Mouse (Mus musculus): ENCODE data around the gene Atp13a5.

Atp13a5 gene

DNA sequence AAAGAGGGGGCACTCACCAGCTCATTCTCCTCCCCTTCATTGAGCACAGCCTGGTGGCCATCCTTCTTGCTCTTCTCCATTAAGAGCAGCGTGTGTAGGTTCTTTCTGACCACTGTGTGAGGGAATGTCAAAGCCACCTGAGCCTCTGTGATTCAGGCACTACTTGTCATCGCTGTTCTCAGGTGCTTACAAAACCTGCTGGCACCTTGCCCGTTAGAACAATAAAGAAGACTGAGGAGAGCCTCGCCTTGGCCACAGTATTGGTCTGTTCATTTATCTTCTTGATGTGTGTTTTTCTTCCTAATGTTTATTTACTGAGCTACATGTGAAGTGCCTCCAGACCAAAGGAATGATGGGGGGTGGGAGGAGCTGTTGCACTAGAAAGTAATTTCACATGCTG is at the start of gene Atp13a5:
Atp13a5 (minus strand) TSS at position 275 of the 400 bp plus-strand sequence.
- in situ Hi-C loops (cut with MboI, MseI) = no loop called here

- in situ Hi-C loops (cut with MboI, MseI) = loop anchor here (5.0 kb wide), 1 partner anchor 57 kb away; no protein-coding TSS in a partner anchor
Measured at GRCm38 (mm10) chr16:29414822-29415221, 36.3 kb upstream of the Atp13a5 start.

DNA sequence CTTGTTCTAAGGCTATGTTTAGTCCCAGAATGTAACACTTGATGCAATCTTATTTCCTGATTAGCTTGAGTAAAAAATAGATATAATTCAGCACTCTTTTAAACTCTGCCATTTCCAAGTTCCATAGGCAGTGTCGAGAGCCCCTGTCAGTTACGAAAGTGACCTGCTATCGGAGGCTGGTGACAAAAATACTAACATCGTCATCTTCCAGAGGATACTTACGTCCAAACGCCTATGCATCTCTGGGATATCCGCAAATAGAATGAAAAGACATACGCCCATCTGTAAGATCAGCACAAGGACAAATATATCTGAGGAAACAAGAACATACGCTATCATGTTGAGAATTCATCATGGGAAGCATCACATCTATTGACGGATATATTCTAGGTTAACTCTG is 28.8 kb upstream of the Atp13a5 start:
- in situ Hi-C loops (cut with MboI, MseI) = no loop called here

- in situ Hi-C loops (cut with MboI, MseI) = no loop called here
Measured at GRCm38 (mm10) chr16:29399079-29399478, 20.5 kb upstream of the Atp13a5 start.

- in situ Hi-C loops (cut with MboI, MseI) = no loop called here
Measured at GRCm38 (mm10) chr16:29384781-29385180, 6.2 kb upstream of the Atp13a5 start.

DNA sequence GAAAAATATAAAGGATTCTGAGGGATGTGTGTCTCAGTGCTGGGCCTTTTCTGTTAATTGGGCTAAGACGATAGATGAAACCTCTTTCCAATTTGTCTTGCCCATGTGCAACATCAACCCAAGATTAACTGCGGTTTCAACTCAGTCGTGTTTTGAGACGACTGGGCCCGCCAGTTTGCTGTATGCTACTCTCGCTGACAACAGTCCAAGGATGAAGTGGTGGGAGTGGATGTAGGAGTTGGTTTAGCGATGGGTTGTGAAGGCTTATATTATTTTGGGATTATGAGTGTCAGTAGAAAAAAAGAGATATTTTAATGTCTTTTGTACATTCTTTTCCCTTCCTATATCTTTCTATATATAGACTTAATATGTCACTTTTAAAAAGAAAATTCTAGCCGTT is 3.9 kb downstream of the Atp13a5 start:
- in situ Hi-C loops (cut with MboI, MseI) = no loop called here

GRCm38 (mm10) chr16:29331351-29332044 is 47.0 kb downstream of the Atp13a5 start:
- in situ Hi-C loops (cut with MboI, MseI) = no loop called here

DNA sequence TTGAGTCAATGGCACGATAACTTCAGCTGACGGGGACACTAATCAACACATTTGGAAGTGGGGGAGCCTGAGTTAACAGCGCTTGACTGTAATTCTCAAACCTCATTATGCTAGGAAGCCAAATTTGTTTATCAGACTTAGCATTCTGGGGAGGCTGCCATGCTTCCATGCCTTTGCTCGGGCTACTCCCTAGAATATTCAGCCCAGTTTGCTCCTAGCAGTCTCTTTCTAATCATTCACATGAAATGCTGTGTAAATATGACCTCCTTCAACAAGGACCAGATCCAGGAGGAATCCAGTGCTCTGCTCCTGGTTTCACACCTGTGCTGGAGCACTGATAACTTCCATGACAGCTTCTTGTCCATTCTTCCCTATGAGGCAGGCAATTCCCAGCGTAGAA is 47.6 kb downstream of the Atp13a5 start:
- in situ Hi-C loops (cut with MboI, MseI) = no loop called here

GRCm38 (mm10) chr16:29329213-29329612 is 49.3 kb downstream of the Atp13a5 start:
- in situ Hi-C loops (cut with MboI, MseI) = no loop called here

DNA sequence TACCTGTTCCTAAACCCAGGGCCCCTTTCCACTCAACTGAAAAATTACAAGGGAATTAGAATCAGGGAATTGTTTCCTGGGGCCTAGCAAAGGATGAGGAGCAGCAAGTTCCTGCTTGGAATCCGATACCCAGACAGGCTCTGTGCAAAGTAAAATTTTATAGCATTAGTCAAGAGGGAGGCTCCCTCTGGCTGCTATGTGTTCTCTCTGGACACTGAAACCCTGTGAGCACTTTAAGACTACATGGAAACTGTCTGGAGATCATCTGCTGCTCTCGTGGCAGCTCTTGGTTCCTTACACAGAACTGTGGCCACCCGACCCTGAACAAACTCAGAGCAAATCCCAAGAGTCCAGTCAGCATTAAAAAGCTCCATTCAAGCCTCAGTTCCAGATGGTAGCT is 50.6 kb downstream of the Atp13a5 start:
- in situ Hi-C loops (cut with MboI, MseI) = no loop called here

- in situ Hi-C loops (cut with MboI, MseI) = no loop called here
Measured at GRCm38 (mm10) chr16:29325233-29325919, 53.2 kb downstream of the Atp13a5 start.

GRCm38 (mm10) chr16:29320717-29321116 is 57.8 kb downstream of the Atp13a5 start:
- in situ Hi-C loops (cut with MboI, MseI) = no loop called here

GRCm38 (mm10) chr16:29315391-29315790 is 63.1 kb downstream of the Atp13a5 start:
- in situ Hi-C loops (cut with MboI, MseI) = no loop called here

GRCm38 (mm10) chr16:29314991-29315390 is 63.5 kb downstream of the Atp13a5 start:
- in situ Hi-C loops (cut with MboI, MseI) = no loop called here

DNA sequence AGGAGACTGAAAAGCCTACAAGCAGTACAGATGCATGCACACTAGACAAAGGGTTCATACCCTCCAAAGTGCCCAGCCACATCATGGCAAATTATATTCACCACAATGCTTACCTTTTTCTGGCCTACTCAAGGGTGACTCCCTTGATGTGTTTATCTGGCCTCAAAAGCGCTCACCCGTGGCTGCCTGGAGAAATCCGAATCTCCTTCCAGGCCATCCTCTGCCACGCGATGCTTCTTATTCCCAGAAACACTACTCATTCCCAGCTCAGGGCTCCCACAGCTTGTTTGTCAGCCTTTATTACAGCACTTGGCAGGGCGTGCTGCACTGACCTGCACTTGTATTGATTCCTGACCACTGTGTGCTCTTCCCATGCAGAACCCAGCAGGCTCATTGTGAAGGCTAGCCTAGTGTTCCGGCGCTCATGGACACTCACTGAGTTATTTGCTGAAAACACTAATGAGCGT is 80.9 kb downstream of the Atp13a5 start:
- in situ Hi-C loops (cut with MboI, MseI) = no loop called here

DNA sequence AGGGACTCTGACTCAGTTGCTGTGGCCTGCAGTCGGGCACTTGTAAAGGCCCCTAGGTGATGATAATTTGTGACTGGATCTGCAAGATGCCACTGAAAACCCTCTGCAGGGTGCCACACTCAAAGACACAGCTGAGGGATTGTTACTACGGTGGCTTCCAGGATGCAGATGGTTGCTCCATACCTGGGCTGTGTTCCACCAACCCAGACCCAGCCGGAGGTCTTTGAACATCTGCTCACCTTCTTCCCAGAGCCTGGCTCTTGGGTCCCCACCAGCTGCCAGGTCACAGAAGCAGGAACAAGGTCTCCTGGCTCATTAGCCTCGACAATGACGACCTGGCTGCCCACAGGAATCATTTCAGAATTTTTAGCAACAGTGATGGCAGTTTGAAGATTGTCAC is 97.8 kb downstream of the Atp13a5 start:
- in situ Hi-C loops (cut with MboI, MseI) = no loop called here

GRCm38 (mm10) chr16:29254325-29254724 is 124.2 kb downstream of the Atp13a5 start:
- in situ Hi-C loops (cut with MboI, MseI) = no loop called here

GRCm38 (mm10) chr16:29235951-29236350 is 142.6 kb downstream of the Atp13a5 start:
- in situ Hi-C loops (cut with MboI, MseI) = no loop called here

DNA sequence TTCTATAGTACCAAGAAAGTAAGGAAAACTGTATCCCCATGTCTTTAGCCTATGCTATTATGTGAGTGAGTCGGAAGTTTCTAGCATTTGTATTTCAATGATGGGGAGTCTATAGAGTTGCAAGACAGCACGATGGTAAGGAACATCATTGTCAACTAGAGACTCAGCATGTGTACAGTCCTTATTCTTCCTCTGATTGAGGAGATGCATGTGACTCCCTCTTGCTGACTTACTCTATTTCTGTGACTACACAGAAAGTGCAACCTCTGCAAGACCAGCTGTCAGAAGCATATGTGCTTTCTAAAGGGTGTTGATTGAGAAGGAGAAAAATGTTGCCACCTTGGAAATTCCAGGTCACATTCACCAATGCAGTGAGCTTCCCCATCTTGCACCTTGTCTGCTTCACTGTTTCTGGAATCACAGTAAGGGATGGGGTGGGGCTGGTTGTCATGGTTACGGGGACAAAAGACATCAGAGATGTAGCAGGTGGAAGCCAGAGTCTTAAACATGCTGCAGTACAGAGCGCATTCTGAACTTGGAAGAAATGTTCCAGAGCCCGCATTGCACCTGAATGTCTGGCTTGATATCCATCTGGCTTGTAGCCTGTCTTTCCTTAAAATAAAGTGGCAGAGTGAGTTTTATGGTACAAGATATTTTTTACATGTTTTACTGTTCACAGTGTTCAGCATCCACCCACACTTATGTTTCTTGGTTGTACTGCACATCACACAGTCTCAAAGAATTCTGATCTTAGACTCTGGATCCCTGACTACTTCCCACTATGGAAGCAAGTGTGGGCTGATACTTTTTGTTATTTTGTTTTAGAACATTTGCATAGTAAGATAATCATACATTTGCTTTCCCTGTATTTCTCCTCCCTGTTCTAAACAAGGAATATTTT is 161.9 kb downstream of the Atp13a5 start:
- in situ Hi-C loops (cut with MboI, MseI) = no loop called here

GRCm38 (mm10) chr16:29209605-29210411 is 168.7 kb downstream of the Atp13a5 start, which contains the start of gene Hrasls:
TSS of gene Hrasls (plus strand) at chr16:29209695.
- in situ Hi-C loops (cut with MboI, MseI) = loop anchor here (10.0 kb wide), 1 partner anchor 345 kb away; no protein-coding TSS in a partner anchor

DNA sequence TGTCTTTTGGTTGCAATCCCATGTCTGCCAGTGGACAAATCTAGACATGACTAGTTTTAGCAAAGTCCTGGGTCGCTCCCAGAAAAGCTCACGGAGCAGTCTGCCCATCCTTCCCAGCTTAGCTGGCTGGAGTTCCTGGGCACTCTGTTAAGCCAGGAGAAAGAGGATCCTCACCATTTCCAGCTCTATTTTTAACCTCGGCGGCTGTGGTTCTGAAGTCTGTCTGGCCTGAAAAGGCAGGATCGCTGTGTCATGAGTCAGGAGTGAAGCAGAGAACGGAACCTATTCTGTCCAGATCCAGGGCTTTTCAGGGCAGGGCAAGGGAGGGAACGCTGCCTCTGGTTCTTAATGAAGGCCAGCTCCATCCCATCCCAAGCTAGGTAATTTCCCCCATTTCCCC is 169.7 kb downstream of the Atp13a5 start:
- in situ Hi-C loops (cut with MboI, MseI) = loop anchor here (10.0 kb wide), 1 partner anchor 346 kb away; no protein-coding TSS in a partner anchor

Data from T-helper 2 cell (primary cell).